In the genomic region with DNA sequence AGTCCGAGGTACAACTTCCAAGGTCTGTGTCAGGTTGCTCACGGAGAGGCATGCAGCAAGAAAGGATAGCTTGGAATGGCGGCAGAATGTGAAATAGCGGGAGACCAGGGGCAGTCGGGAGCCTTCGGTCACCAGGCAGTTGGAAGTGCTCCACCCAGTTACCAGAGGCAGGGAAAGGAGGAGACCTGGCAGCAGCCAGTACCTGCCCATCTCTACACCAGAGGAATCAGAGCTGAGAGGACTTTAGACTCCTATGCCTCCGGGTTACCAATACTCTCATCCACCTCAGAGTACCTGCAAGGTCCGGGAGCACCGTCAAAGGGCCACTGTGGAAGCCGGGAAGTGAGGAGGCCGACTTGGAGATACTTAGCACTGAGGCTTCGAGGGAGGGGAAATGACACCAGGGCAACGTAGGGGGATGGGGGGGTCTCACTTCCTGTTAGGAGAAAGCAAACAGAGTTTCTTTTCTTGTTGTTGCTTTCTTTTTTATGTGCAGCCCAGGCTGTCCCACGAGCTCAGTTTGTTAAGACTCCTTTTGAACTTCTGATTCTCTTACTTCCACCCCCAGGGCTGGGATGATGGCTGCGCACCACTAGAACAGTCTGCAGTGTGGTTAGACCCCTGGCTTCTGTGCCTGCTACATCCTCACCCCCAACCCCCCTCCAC, we compare ENCODE assay signal across 9 mouse cellular contexts. TPM values are rescaled to one million over a fixed set of nuclear protein-coding genes. Genes with fewer than 3 reads are reported as not detected.
A peak's percentile ranks its signal among the peaks of the same experiment; 100 is the strongest.
DNase-seq lines count a peak whose midpoint lies in the region; ATAC-seq lines count a peak whose summit lies in the region.
"Had no signal": no experiment of that assay in that cellular context is flagged by ENCODE, and none has a peak within 500 bp of the region (broad histone marks: within the 10 kb centered on the region; RNA-seq: fewer than 3 reads in every experiment).

TSS of gene Tlr12 (minus strand) at position 374 of the 666 bp plus-strand sequence.

- no peaks in the 10 kb centered on the region for H3K36me3 ChIP-seq in lung, embryonic 16.5 days (ENCODE audit: control insufficient read depth, insufficient read depth, low read length)
- no peaks in the 10 kb centered on the region for H3K36me3 ChIP-seq in embryonic facial prominence, embryonic 11.5 days (replicated peaks; ENCODE audit: control insufficient read depth, insufficient read depth, low read depth, low read length)

- no peaks in the 10 kb centered on the region for H3K27me3 ChIP-seq in lung, embryonic 16.5 days (ENCODE audit: control insufficient read depth, insufficient read depth, low read depth, low read length)
- H3K27me3 ChIP-seq in embryonic facial prominence, embryonic 11.5 days (ENCODE audit: control insufficient read depth, insufficient read depth, low read length) = no peaks in the 10 kb centered on the region; the same call in 1 of the 2 replicates

- H3K4me3 ChIP-seq in lung, embryonic 16.5 days (ENCODE audit: low read length) = no peak within 1 kb of the TSS
- no peak within 1 kb of the TSS for H3K4me3 ChIP-seq in embryonic facial prominence, embryonic 11.5 days (ENCODE audit: low read depth, low read length)
- H3K4me3 ChIP-seq: myocyte had no signal

- 42% methylated on average over 15 of the region's 15 CpGs for WGBS in lung, embryonic 16.5 days
- 43% methylated on average over 15 of the region's 15 CpGs for WGBS in embryonic facial prominence, embryonic 11.5 days

- H3K9ac ChIP-seq in lung, embryonic 16.5 days (ENCODE audit: low read length) = 0 out of 2 replicates have a peak within 1 kb of the TSS, but pooled peaks have one; percentile 36
- no peak within 1 kb of the TSS; the same call in 1 of the 2 replicates for H3K9ac ChIP-seq in embryonic facial prominence, embryonic 11.5 days (replicated peaks; ENCODE audit: low read length)

- H3K4me2 ChIP-seq in lung, embryonic 16.5 days (ENCODE audit: low read depth, low read length) = peak within 1 kb of the TSS; percentile 22
- no peak within 1 kb of the TSS for H3K4me2 ChIP-seq in embryonic facial prominence, embryonic 11.5 days (ENCODE audit: low read depth, low read length)

- peak; percentile 12; the same call in 1 of the 2 replicates for ATAC-seq in lung, embryonic 16.5 days (ENCODE audit: low read depth)
- ATAC-seq in embryonic facial prominence, embryonic 11.5 days (replicated peaks; ENCODE audit: insufficient number of reproducible peaks, low FRiP score, low TSS enrichment, low read depth) = no peak

- H3K4me1 ChIP-seq in lung, embryonic 16.5 days (replicated peaks; ENCODE audit: control insufficient read depth, insufficient read depth, low read length) = peaks cover 18% of the 10 kb centered on the region
- H3K4me1 ChIP-seq in embryonic facial prominence, embryonic 11.5 days (ENCODE audit: control insufficient read depth, insufficient read depth, low read length) = peaks cover 4% of the 10 kb centered on the region; the same call in 1 of the 2 replicates

- peak within 1 kb of the TSS; percentile 27; the same call in 1 of the 2 replicates for H3K27ac ChIP-seq in lung, embryonic 16.5 days (ENCODE audit: low read length)
- H3K27ac ChIP-seq in embryonic facial prominence, embryonic 11.5 days (replicated peaks; ENCODE audit: low read depth, low read length) = no peak within 1 kb of the TSS

- DNase-seq in lung, postnatal 14 days = no peak
- peak; percentile 16 for DNase-seq in embryonic facial prominence, embryonic 11.5 days (ENCODE audit: low spot score)
- DNase-seq in kidney, postnatal 4 days = peak; percentile 53 to 65
- DNase-seq in thymus, adult 18-20 months = peak; percentile 55 to 70
- DNase-seq in right cerebral cortex, postnatal 14 days = no peak
- no peak for DNase-seq in cerebellum, adult 18-20 months
- DNase-seq in embryo, embryonic 10 days (ENCODE audit: low spot score) = no peak

- no peaks in the 10 kb centered on the region for H3K9me3 ChIP-seq in lung, embryonic 16.5 days (ENCODE audit: control insufficient read depth, low read length)
- H3K9me3 ChIP-seq in embryonic facial prominence, embryonic 11.5 days (replicated peaks; ENCODE audit: control insufficient read depth, low read length) = no peaks in the 10 kb centered on the region

RNA-seq across cellular contexts. Expression of gene Tlr12, which starts in this region (rescaled TPM):
- 1.6 and 1.8 TPM in 2 replicates for polyA plus RNA-seq in lung, embryonic 16.5 days (2015; fragmentation: Nextera tagmentation; extraction: Ambion mirVana)
- 0.10 and 0.60 TPM in 2 replicates for polyA plus RNA-seq in embryonic facial prominence, embryonic 11.5 days (2014; fragmentation: Nextera tagmentation; extraction: Ambion mirVana)
- polyA plus RNA-seq: myocyte had no signal

Comparison
In these comparisons a context has a peak if more than half of its experiments do, and no peak if none do; other contexts are left out.
1. Peak in DNase-seq in embryonic facial prominence, embryonic 11.5 days; RNA of the gene not detected or under 1 TPM.
2. DNase-seq: peak in kidney, postnatal 4 days (2 of 2) and thymus, adult 18-20 months (2 of 2); none in lung, postnatal 14 days (single experiment), right cerebral cortex, postnatal 14 days (single experiment), cerebellum, adult 18-20 months (0 of 2) and embryo, embryonic 10 days (single experiment).